Mouse (Mus musculus): ENCODE measurements at regions not wholly inside any gene's neighbourhood (a gene's known extent, or its start where the extent isn't known, plus 50 kb on each side); places are given as distances from the start of the nearest gene placed in this dataset.

DNA sequence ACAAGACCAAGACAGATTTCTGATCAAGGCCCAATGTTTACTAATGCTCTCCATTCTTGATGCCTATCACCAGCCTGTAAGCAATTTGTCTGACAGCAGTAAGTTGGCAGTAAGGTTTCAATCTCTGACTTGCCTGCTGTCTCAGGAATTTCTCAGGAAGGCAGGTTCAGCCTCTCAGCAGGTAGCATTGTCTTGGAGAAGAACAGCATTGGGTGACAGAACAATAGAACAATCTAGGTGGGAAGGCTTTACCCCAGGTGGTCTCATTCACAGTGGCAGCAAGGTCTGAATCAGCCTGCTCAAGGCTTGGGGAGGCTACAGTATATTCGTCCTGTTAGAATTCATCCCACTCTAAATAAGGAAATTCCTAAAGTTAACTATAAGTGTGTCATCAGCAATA lies 81.2 kb upstream of the Chordc1 start:
- no peak for DNase-seq

DNA sequence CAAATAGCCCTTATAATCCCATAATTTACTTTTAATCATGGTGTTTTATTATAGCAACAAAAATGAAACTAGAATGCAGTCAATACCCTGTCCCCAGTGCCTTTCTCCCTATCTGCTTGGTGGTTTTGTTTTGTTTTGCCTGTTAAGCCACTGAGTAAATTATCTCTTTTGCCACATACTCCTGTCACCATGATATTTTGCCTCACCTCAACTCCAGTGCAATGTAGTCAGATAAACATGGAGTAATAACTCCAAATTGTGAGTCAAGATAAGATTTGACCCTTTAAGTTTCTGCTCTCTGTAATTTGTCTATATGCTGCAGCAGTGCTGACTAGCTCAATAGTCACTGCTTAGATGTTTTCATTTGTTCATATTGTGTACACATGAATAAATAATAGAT lies 65.3 kb upstream of the Chordc1 start:
- DNase-seq, result no peak

DNA sequence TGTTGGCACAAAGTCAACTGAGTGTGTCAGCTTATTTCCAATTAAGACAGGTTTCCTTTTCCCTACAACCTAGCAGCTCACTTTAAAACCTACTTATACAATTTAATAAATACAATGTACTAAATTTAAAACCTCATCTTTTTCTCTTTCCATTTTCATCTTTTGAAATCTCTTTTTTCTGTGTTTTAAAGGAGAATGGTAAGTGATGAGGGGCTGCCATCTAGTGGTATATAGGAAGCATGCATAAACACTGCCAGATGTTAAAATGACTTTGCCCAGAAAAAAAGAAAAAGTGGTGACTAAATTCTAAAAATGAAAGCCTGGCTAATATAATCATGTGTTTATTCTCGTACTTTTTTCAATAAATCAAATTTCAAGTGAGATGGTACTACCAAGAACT lies 62.0 kb upstream of the Chordc1 start:
- peak; percentile 20 for DNase-seq
